Mouse (Mus musculus): ENCODE measurements around the gene Cggbp1. TPM values are rescaled to one million over a fixed set of nuclear protein-coding genes. Genes with fewer than 3 reads are reported as not detected.

The Cggbp1 gene
- total RNA-seq, 2 experiments from 2014 or later, result 104 to 133 TPM

GRCm38 (mm10) chr16:64872841-64873240, 21.0 kb downstream of the Cggbp1 start:
- no peak for ATAC-seq (ENCODE audit: poor library complexity, severe bottlenecking)

DNA sequence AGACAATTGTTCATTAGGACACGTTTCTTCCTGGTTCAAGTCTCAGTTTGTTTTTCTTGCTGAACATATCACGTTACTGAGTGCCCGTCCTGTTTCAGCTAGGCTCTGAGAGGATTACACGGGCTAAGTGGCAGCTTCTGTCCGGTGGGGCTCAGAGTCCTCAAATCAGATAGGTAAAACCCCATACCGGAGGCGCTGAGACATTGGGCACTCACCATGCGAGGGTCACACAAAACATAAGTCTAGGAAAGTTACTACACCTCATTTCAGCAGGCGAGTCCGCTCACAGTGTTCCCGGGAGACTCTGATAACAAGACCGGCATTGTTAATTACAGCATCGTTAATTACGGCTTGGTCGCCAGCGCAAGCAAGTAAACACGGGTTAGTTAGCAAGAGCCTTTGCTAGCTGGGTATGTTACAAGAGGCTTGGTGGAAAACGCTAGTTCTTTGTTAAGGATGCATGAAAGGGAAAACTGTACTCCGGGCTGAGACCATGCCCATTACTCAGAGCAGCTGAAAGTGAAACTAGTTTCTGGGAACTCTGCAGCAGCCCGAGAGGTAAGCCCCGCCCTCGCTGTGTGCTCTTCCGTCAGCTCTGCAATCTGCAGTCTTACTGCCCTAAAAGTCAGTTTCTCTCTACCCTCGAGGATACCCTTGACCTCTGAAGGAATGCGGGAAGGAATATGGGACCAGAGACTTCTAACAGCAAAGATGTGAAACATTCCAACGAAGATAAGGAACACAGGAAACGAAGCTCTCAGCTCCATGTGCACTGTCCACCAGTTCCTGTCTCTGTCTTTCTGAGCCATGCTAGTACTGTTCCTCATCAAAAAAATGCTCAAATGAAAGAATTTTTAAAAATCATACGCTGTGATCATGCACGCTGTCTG, 21.9 kb downstream of the Cggbp1 start:
- peak; percentile 92 for ATAC-seq (ENCODE audit: poor library complexity, severe bottlenecking)

DNA sequence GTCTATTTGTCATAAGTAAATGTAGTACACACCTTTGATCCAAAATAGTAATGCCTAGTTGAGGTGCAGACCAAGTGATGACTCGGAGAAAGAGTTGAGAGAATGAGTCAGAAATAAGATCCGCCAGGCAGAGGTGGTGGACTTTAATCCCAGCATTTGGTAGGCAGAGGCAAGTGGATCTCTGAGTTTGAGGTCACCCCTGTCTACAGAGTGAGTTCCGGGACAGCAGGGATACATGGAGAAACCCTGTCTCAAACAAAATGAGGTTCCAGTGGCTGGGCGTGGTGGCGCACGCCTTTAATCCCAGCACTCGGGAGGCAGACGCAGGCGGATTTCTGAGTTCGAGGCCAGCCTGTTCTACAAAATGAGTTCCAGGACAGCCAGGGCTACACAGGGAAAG, 23.6 kb downstream of the Cggbp1 start:
- no peak for ATAC-seq (ENCODE audit: poor library complexity, severe bottlenecking)

- no peak for ATAC-seq (ENCODE audit: poor library complexity, severe bottlenecking)
Measured at GRCm38 (mm10) chr16:64875822-64876221, 24.0 kb downstream of the Cggbp1 start.

DNA sequence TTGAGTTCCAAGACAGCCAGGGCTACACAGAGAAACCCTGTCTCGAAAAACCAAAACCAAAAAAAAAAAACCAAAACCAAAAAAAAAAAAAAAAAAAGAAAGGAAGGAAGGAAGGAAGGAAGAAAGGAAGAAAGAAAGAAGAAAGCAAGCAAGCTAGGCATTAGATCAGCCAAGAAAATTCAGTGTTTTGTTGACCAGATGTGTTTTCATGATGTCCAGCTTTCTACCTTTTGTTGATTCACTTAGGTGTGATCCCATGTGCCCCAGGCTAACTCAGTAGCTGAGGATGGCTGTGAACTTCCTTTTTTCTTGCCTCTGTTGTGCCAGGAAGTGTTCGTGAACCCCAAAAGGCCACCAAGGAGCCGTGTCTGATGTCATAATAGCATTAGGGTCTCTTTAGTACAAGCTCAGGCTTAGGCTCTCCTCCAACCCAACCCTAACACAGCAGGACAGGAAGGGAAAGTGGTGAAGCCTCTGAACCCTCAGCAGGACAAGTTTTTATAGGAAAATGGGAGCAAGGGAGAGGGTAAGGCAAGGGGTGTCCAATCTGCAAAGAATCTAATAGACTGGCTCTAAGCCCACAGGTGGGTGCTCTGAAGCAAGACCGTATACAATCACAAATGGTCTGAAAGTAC, 25.0 kb downstream of the Cggbp1 start:
- 0 out of 2 replicates have a peak, but pooled peaks have one; percentile 23 for ATAC-seq (ENCODE audit: poor library complexity, severe bottlenecking)

DNA sequence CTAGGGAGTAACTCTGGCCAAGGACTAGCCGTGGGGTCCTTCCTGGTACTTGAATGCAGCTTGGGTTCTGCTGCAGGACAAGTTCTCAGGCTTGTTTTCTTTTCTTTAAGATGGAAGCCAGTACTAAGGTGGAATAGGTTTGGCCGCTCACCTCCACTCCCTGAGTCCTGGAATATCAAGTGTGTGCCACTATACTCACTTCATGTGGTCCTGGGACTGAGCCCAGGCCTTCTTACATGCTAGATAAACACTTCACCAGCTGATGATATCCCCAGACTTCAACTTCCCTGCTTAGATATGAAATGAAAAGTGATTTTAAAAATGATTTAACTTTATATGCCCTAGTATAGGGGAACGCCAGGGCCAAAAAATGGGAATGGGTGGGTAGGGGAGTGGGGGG, 25.5 kb downstream of the Cggbp1 start:
- no peak for ATAC-seq (ENCODE audit: poor library complexity, severe bottlenecking)

- no peak for ATAC-seq (ENCODE audit: poor library complexity, severe bottlenecking)
Measured at GRCm38 (mm10) chr16:64878611-64879132, 26.9 kb downstream of the Cggbp1 start.

DNA sequence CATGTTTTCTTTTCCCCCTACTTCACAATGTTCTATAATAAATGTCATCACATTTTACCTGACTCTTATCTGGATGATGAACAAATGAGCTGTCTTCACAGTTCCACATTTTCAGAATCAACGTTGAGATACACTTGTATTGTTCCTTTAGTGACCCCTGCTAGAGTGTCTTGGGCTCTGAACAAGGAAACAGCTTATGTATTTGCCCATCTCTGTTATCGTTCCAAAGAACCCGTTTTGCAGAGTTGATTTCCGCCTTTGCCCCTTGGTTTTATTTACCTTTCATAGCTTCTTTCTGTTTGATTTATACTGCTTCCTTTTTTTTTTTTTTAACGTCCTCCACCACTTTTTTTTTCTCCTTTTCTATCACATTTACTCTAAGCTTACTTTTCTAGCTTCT, 27.9 kb downstream of the Cggbp1 start:
- ATAC-seq (ENCODE audit: poor library complexity, severe bottlenecking), result no peak

GRCm38 (mm10) chr16:64880986-64881385, 29.2 kb downstream of the Cggbp1 start:
- no peak for ATAC-seq (ENCODE audit: poor library complexity, severe bottlenecking)

DNA sequence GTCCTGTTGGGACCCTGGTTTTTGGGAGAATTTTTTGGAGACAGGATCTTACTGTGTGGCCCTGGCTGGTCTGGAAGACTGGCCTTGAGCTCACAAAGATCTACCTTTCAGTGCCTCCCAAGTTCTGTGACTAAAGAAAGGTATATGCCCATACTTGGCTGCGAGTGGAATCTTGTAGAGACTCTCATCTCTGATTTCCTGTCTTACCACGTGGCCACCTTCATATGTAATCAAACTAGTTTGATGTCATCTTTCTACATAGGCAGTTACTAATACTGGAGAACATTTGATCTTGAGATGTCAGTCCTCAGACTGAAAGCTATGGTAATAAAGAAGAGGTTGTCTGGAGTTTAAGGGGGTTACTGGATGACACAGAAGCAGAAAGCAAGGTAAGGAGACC, 29.6 kb downstream of the Cggbp1 start:
- no peak for ATAC-seq (ENCODE audit: poor library complexity, severe bottlenecking)

GRCm38 (mm10) chr16:64883896-64884295, 32.1 kb downstream of the Cggbp1 start:
- ATAC-seq (ENCODE audit: poor library complexity, severe bottlenecking), result peak; percentile 89

DNA sequence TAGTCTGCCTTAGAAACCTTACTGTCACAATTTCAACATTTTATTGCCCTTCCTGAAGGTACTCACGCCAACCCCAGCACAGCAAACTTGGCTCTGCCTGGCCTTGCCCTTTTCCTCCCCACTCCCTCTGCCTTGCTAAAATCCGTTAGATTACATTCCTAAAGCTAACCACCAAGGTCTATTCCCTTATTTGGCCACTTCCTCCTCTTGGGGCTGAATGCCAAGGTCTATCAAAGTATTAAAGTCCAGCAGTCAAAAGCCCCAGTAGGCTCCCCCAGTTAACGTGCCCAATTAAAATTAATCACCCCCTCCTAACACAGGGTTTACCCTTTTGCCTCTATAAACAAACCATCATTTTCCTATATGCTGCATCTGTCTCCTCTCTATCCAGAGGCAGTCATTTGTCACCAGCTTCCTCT, 32.6 kb downstream of the Cggbp1 start:
- peak; percentile 73 for ATAC-seq (ENCODE audit: poor library complexity, severe bottlenecking)

DNA sequence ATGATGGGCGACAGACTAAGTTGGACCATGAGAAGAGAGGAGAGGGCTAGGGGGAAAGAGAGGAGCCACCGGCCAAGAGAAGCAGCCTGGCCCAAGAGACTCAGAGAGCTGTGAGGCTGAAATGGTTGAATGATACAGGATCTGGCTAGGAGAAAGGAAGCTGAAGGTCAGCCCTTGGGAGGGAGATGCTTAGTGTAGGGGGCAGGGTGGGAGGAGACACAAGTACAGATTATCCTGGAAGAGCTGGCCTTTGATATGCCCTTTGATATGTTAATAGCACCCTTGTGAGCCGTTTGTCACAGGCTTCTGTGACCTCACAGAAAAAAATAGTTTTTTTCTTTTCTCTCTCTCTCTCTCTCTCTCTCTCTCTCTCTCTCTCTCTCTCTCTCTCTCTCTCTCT, 33.3 kb downstream of the Cggbp1 start:
- no peak for ATAC-seq (ENCODE audit: poor library complexity, severe bottlenecking)

GRCm38 (mm10) chr16:64885547-64885946, 33.8 kb downstream of the Cggbp1 start:
- no peak for ATAC-seq (ENCODE audit: poor library complexity, severe bottlenecking)

- ATAC-seq (ENCODE audit: poor library complexity, severe bottlenecking), result no peak
Measured at GRCm38 (mm10) chr16:64889496-64889895, 37.7 kb downstream of the Cggbp1 start.

DNA sequence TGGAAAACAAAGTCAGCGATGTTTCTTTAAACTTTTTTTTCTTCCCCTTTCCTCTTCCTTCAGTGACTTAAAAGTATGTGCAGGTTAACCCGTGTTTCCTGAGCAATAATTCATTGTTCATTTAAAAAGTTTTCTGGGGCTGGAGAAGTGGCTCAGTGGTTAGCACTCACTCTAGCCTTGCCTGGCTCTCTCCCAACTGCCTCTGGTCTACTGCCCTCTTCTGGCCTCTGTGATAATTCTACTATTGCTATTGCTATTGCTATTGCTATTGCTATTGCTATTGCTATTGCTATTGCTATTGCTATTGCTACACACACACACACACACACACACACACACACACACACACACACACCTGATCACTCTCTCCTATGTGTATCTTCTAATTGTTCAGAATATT, 47.3 kb downstream of the Cggbp1 start:
- ATAC-seq (ENCODE audit: poor library complexity, severe bottlenecking), result peak; percentile 96

DNA sequence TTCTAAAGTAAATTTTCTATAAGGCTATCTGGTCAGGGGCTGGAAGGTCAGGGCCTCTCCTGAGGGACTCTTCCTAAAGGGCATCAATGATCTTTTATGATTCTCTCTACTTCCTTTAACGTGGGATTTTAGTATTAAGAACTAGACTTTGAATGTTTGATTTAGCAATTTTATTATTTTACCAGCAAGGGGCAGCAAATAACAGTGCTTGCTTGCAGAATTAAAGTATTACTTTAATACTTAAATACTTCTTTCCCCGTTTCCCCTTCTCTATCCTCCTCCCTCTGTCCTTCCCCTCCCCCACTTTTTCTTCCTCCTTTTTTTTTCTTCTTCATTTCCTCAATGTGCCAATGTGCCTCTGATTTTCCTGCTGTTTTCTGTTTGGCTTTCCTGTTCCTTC, 51.5 kb downstream of the Cggbp1 start:
- ATAC-seq (ENCODE audit: poor library complexity, severe bottlenecking), result no peak

DNA sequence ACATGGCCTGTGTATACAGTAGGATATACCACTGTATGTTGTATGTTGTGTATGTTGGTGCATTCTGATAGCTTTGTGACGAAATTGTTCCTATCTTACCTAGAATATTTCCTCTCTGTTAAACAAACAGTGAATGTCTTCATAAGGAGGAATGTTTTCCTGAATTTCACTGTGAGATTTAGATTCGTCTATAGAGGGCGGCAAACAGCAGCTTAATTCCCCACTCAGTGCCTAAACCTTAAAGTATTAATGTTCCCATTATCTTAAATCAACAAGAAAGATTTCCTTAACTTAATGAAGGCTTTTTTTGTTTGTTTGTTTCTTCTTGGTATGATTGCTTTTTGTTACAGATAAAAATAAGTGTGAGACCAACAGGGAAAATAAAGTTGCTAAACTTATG, 55.3 kb downstream of the Cggbp1 start:
- ATAC-seq (ENCODE audit: poor library complexity, severe bottlenecking), result peak; percentile 58

- no peak for ATAC-seq (ENCODE audit: poor library complexity, severe bottlenecking)
Measured at GRCm38 (mm10) chr16:64908747-64909146, 57.0 kb downstream of the Cggbp1 start.
